Mouse (Mus musculus) E14TG2a.4 (cell line): ENCODE data around the gene Prr7.

Experiments
- CTCF ChIP-seq: conservative IDR thresholded peaks from 2 replicates; pipeline ENCODE4 v1.5.1; 2014; ENCODE audit warnings: low read length
- NANOG ChIP-seq: IDR thresholded peaks from 2 replicates; pipeline ENCODE4 v1.6.1; 2014; ENCODE audit warnings: borderline replicate concordance, low read length, mixed read lengths
- POU5F1 ChIP-seq: IDR thresholded peaks from 2 replicates; pipeline ENCODE4 v1.6.1; 2014; ENCODE audit warnings: low read length, borderline replicate concordance

DNA sequence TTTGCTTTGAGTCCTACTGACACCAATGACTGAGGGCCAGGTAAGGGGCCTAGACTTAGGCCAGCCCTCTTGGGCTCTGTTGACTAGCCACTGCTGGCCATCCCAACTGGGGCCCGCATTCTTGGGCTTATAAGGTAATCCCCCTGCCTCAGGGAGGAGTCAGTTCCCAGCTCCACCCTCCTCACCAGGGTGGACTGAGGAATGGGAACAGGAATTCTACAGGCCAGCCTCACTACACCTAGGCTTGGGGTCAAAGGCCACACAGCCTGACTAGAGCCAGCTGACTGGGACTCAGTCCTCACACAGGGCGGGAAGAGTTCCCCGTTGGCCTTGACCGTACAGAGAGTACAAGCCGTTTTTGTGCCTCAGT, 47.4 kb downstream of the Prr7 start:
- TF ChIP-seq CTCF: no peak
- no peak for TF ChIP-seq NANOG
- no peak for TF ChIP-seq POU5F1
